Mouse (Mus musculus) monocyte, adult 5-6 weeks (primary cell): ENCODE measurements around the gene Senp7. TPM values are rescaled to one million over a fixed set of nuclear protein-coding genes. Genes with fewer than 3 reads are reported as not detected.
"Not testable (repeated sequence)": the region's sequence is repeated elsewhere in the genome, so short reads cannot be mapped to it uniquely, and the experiment has no call there.

ENCODE experiments used
- ATAC-seq: fragments of 153-309, 156-312 bp; replicated peaks from 2 replicates; pipeline ENCODE4 v1.8.0; 2017; ENCODE audit warnings: mild to moderate bottlenecking; ENCODE audit not compliant: low TSS enrichment, insufficient number of reproducible peaks, severe bottlenecking, poor library complexity, low FRiP score
- total RNA-seq: library from RNA; stranded (forward); fragments of 200-1000, 200-491, 200-594 nt; gene quantifications from 3 replicates; pipeline ENCODE4 v1.2.3, GENCODE M21; 2017

Gene Senp7
- 26.3 to 54.9 TPM (median 30.8 TPM) in 3 replicates for total RNA-seq

DNA sequence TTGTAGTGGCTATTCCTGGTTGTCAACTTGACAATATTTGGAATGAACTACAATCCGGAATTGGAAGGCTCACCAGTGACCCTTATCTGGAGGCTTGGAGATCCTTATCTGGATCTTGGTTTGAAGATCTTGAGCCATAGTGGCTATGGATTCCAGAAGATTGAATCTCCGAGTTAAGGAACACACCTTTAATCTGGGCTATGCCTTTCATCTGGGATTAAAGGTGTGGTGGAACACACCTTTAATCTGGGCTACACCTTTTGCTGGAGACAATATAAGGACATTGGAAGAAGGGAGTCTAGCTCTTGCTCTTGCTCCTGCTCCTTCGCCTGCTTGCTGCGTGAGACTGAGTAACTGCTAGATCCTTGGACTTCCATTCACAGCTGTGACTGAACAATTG lies at the start of gene Senp7:
Senp7 (plus strand) TSS at position 301 of the 400 bp plus-strand sequence.
- ATAC-seq = not testable (repeated sequence)

DNA sequence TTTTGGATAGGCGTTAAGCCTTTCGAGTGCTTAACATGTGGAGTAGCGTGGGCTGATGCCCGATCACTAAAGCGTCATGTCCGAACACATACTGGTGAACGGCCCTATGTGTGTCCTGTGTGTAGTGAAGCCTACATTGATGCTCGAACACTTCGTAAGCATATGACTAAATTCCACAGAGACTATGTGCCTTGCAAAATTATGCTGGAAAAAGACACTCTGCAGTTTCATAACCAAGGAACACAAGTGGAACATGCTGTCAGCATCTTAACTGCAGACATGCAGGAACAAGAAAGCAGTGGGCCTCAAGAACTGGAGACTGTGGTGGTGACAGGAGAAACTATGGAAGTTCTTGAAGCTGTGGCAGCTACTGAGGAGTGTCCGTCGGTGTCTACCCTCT lies 41.3 kb upstream of the Senp7 start:
- no peak for ATAC-seq

DNA sequence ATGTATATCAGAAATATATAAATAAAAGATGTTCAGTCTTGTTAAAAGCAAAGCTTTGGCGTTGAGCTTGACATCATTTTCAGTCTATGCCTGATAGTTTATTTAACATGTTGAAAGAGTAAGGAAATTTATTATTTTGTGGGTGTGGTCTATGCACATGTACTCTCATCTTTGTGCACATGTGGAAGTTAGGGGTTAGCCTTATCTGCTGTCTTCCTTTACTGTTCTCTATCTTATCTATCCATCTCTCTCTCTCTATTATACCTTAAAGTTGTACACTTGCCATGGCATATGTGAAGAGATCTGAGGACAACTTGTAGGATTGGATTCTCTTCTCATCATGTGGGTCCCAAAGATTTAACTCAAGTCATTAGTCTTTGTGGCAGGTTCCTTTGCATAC lies 39.3 kb upstream of the Senp7 start:
- ATAC-seq = no peak

DNA sequence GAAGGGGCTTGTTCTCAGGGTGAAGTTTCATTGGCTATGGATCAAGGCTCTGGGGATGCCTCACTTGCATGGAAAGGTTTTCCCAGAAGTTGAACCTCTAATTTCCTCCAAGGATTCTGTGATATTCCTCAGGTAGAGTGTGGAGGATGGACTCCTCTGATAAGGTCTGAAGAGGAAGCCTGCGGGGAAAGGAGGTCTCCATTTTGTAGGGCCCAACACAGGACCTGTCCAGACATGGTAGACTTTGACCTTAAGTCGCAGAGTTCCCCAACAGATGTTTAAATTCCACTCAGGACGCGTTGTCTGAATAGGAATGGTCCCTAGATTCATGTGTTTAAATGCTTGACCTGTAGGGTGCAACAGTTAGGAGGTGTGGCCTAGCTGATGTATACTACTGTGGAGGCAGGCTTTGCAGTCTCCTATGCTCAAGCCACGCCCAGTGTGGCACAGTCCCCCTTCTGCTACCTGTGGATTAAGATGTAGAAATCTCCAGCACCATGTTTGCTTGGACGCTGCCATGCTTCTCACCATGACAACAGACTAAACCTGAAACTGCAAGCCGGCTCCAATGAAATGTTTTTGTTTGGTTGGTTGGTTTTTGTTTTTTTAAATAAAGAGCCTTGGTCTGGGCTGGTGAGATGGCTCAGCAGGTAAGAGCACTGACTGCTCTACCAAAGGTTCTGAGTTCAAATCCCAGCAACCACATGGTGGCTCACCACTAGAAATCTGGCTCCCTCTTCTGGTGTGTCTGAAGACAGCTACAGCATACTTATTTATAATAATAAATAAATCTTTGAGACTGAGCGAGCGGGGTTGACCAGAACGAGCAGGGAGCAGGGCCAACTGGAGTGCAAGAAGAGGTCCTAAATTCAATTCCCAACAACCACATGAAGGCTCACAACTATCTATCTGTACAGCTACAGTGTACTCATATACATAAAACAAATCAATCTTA lies 35.1 kb upstream of the Senp7 start:
- no peak for ATAC-seq

GRCm38 (mm10) chr16:56014076-56014475 lies 34.1 kb upstream of the Senp7 start:
- no peak for ATAC-seq

- no peak for ATAC-seq
Measured at GRCm38 (mm10) chr16:56019660-56020059, 28.5 kb upstream of the Senp7 start.

GRCm38 (mm10) chr16:56027854-56028629 lies 20.1 kb upstream of the Senp7 start:
- no peak for ATAC-seq

DNA sequence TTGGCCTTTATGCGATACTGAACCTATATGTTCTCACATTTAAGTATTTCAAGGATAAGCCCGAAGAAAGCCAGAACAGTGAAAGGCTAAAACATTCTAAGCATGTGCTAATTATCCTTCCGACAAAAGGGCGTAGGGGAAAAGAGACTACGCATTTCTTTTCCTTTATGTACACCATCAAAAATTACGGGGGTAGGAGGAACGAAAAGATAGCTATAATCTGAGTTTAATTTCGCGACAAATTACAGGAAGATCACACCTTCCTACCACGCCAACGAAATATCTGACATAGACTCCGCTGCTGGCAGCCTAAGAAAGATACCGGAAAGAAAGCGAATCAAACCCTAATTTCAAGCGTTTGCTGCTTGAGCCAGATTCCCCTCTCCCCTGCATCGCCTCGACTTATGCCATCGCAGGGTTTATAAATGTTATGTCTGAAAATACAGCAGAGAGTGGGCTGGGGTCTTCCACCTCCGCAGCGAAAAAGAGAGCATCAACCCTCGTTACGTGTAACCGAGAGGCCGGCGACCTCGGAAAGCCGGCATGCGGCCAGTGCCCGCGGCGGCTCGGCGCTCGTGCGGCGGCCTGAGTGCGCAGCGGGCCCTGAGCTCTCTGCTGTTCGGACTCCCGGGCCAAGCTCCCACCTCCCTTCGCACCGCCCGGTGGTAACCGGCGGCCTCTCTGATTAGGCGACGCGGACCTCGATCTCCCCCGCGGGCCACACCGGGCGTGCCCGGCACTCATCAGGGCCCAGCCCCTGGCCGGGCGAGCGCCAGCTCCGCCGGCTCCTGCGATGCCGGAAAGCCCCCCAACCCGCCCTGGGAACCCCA lies 19.2 kb upstream of the Senp7 start:
- ATAC-seq = peak; percentile 27; the same call in 1 of the 2 replicates

GRCm38 (mm10) chr16:56029661-56030082 lies 18.5 kb upstream of the Senp7 start, which contains the start of gene Pcnp:
Pcnp (minus strand) TSS chr16:56029739.
- peak; percentile 99 for ATAC-seq

- ATAC-seq = no peak
Measured at GRCm38 (mm10) chr16:56034566-56034965, 13.6 kb upstream of the Senp7 start.

- no peak for ATAC-seq
Measured at GRCm38 (mm10) chr16:56036501-56036900, 11.6 kb upstream of the Senp7 start.

GRCm38 (mm10) chr16:56037138-56038010 lies 10.8 kb upstream of the Senp7 start, which contains the start of gene Trmt10c:
Trmt10c (minus strand) TSS chr16:56037819.
- ATAC-seq = peak; percentile 97

DNA sequence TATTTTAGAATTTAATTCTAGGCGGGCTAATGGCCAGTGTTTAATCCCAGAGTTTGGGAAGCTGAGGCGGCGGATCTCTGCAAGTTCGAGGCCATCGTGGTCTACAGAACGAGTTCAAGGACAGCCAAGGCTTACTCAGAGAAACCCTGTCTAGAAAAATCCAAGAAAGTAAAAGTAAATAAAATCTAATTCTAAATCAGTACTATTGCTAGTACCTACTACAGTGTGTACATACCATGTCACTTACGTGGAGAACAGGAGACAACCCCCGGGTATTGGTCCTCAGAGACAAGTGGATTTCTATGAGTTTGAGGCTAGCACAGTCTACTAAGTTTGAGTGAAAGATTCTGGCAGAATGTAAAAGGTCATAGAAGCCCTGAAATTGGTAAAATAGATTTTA lies 10.0 kb upstream of the Senp7 start:
- no peak for ATAC-seq

- ATAC-seq = no peak
Measured at GRCm38 (mm10) chr16:56055911-56056310, 7.8 kb downstream of the Senp7 start.

GRCm38 (mm10) chr16:56056944-56057590 lies 8.9 kb downstream of the Senp7 start:
- no peak for ATAC-seq

DNA sequence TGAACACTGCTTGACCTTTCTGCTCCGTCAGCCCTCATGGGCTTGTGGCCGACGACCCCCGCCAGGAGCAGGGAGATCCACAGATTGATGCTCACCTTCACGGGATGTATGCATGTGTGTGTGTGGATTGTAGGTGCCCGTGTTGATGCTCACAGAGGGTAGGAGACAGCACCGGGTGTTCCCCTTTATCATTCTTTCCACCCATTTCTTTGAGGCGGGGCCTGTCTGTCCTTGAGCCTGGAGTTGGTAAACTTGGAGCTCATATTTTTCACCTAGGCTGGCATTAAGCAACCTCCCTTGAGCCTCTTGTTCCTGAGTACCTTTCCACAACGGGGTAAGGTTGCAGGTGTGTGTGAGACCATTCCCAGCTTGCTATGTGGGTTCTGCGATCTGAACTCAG lies 10.0 kb downstream of the Senp7 start:
- no peak for ATAC-seq

- ATAC-seq = peak; percentile 61
Measured at GRCm38 (mm10) chr16:56061995-56062594, 14.0 kb downstream of the Senp7 start.
